Mouse (Mus musculus) cerebral cortex, adult 2 months (tissue): ENCODE data around the gene Gm28510.

Experiments
- WGBS: fragments of 180-500 bp; shearing (Covaris S2); methylation state at CpG from one replicate; pipeline ENCODE4 v1.1.7; 2018; 5-methylcytosine and 5-hydroxymethylcytosine counted together

The Gm28510 gene

DNA sequence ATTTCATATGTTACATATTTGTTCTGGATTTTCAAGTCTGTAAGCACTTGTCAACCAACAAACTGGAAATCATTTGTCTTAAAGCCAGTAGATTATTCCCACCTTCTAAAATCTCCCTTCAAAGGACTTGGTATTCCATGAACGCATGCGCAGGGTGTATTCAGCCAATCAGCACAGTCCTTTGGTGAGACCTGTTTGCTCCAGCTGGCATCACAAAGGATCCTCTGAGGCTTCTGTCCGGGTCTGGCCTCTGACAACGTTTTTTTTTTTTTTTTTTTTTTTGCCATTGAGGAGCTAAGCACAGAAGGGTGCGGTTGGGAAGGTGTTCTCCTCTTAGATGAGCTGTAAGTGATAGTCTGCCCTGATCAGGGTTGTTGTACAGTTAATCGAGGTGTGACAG is at the start of gene Gm28510:
Gm28510 (plus strand) TSS at position 301 of the 400 bp plus-strand sequence.
- no CpG with 5 or more reads among the region's 6 CpGs for WGBS
